Mouse (Mus musculus): ENCODE measurements around the gene Kif11.

- TF ChIP-seq EP300 (IDR thresholded peaks at IDR 0.05; ENCODE audit: low read depth): no peak
- TF ChIP-seq CTCF (IDR thresholded peaks at IDR 0.05; ENCODE audit: low read depth): no peak
Measured at GRCm38 (mm10) chr19:37386126-37386525, 9.9 kb downstream of the Kif11 start.
